Mouse (Mus musculus): ENCODE data around the gene Mid1.

Gene Mid1

DNA sequence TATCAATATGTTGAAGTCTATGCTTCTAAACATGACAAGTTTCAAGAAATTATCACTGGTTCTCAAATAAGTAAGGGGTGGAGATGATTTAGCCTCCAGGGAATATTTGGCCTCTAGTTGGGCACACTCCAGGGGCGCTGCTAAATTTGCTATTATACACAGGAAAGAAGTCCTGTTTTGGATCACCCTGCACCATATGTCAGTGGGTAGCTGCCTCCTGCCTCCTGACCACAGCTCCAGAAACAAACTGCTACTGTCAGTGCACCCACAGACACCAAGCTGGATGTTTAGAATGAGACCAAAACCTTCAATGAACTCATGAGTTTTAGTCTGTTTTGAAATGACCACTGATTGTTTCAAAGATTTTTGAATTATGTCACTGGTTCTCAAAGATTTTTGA, 128.7 kb downstream of the Mid1 start:
- no peak for DNase-seq (ENCODE audit: low spot score)

DNA sequence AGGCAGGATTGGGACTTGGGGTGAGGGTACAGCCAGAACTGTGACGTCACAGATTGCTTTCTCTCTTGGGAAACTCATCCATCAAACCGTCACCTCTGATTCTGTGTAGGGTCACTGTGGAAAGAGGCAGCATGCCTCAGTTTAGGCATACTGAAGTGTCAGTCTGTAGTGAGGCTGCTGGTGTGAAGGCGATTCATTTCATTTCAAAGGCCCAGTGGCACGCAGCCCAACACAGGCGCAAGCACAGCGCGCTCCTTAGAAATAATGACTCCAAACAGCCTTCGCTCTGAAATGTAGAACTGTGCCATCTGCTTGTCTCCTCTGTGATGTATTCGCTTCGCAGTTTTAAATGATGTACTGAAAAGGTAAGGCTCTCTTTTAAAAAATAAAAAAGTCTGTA, 141.9 kb downstream of the Mid1 start:
- no peak for DNase-seq (ENCODE audit: low spot score)

DNA sequence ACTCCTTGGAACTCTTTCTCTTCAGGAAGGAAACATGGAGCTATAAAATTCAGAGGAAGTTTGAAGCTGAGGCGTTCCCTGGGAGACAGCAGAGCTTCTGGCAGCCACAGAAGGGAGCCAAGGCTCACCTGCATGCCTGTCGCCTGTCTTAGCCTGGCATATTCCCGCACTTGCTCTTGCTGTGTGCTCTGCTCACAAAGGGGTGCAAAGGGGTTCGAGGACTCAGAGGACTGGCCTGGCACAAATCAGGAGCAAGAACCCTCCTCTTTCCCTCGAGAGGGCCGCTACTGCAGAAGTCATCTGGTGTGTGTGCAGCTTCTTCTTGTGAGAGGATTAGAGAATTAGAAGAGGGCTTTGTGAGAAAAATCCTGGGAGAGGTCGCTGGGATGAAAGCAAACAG, 142.7 kb downstream of the Mid1 start:
- no peak for DNase-seq (ENCODE audit: low spot score)

DNA sequence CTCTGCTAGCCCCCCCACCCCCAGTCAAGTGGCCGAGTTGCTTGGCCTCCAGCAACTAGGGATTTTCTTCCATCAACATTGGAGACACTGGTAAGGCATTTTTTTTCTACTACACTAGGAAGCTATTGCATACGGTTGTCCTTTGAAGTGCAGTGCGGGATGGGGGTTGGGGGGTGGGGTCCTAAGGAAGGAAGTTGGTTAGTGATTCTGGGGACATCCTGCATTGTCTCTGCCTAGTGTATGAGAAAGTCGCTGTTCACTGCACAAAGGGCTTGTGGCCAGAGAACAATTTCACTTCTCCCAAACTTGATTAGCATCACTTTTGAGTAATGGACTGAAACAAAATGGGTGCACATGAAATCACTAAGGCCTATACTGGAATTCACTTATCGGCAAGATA, 143.1 kb downstream of the Mid1 start:
- no peak for DNase-seq (ENCODE audit: low spot score)

DNA sequence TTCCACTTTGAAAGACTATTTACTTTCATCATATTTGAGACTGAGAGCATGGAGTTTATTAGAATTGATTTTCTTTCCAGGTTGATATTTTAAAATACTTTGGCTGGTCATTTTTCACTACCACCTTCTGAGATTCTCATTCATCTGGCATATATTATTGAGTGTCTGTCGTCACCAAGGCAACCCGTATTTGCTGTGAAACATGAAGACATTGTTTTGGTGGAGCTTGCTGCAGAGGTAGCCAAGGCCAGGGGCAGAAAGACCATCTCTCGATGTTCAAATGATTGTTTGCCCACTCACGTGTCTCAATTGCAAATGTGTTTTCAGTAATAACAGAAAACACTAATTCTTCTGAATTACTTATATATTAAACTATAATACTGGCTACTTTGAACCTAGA, 145.1 kb downstream of the Mid1 start:
- DNase-seq (ENCODE audit: low spot score): no peak

DNA sequence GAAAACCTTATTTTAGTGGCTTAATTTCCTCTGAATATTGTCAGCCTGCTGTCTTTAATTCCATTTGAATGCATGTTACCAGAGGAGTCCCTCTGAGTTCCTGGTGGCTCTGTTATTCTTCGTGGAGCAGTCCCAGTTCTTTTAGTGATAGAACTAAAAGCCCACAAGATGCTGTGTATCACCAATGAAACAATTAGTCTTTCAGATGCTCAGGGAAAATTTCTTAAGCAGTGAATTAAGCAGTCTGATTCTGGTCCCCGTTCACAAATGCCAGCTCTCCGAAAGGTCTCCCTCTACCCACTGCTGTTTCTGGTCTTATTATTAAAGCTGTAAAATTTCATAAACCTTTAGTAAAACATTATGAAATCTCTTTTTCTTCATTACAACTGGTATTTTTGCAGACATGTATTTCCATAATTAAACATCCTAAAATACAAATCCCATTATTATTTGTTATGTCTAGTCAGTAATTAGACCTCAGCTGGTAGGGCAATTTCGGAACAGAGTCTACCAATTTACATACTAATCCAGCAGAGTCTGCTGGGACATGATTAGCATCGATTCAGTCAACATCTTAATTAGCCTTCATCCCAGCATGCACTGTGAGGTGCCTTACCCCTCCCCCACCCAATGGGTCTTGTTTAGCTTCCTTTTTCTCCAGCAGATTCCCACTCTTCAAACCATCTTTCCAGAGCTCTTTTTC, 153.1 kb downstream of the Mid1 start:
- DNase-seq (ENCODE audit: low spot score): no peak

DNA sequence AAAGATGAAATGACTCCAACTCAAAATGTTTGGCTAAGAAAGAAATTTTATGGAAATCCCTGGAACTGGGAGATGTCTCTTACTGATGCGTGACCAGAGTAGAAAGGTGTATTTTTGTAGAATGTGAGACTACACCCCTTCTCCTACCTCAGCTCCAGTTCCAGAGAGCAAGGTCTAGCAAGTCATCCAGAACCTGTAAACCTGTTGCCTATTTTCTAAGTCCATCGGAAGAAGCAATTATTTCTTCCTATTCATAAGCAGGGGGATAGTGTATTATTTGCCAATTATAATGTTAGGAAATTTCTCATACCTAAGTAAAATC, 153.6 kb downstream of the Mid1 start:
- no peak for DNase-seq (ENCODE audit: low spot score)

DNA sequence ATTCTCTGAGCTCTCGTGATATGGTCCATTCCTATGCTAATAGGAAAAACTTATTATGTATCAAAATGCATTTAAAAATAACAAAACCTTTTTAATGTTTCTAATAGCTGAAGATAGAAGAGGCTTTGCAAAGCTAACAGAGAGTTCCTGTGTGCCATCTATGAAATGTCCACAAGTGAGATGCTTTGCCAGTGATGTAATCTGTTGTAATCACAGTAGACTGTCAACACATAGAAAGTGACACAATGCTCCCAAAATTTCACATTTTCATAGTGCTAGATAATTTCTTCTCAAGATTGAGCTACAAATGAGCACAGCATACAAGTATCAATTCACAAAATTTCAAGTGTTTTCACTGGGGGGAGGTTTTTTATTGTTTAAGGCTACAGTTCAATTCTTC, 158.3 kb downstream of the Mid1 start:
- DNase-seq (ENCODE audit: low spot score): no peak

DNA sequence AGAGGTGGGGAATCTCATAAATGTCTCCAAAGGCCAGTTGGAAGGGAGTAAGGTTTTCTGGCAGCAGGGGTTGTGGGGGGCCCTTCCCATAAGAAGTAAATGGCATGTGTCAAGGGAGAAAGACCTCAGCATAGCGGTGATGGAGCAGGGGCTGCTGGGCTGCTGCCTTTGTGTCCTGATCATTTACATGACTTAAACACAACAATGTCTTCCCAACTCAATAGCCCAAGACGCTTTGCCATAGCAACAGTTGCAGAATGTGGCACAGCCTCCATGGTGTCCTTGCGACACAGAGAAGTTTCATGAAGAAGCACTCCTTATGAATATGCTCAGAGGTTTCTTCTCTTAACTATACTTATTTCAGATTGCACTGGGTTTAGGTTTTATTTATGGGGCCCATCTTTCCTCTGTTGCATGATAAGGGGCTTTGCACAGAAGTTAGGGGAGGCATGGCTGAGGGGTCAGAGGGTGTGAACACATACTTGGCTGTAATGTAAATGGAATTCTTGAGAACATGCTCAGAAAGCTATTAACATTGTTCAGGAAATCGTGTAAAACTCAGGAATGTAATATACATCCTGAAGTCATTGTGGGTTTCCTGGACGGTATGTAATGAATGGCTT, 159.3 kb downstream of the Mid1 start:
- no peak for DNase-seq (ENCODE audit: low spot score)

DNA sequence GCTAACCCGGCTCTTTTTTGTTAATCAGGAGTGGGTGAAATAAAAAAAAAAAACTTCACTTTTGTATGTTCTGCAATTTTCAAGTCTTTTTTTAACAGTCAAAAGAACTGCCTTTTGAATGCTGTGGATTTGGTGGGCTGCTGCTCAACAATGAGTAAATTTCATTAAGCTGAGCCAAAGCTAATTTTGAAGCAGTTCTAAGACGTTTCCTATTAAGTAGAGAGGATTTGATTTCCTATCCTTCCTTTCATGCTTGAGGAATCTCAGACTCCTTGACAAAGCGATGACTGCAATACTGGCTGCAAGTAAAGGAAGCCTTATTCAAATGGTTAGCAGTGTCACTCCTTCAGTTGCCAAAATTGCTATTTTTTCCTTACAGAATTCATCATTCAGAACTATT, 161.2 kb downstream of the Mid1 start:
- no peak for DNase-seq (ENCODE audit: low spot score)

DNA sequence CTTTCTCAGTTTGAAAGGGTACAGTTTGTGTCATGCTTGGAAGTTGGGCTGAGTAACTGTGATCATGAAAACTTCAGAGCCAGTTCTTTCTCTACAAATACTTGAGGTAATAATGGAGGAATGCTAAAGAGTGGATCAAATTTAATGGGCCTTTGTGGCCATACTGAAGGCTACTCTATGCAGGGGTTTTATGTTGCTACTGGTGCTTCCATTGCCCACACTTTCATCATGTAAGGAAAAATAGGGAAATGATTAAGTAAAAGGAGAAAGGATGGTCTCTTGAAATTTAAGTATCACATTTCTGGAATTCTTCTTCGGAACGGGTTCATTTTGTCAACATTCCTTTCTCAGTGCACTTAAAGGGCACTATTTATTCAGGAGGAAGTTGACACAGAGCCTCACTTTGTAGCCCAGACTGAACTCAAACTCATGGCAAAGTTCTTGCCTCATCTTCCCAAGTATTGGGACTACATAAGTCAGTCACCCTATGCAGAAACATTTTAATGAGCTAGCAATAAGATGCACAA, 176.3 kb downstream of the Mid1 start:
- DNase-seq (ENCODE audit: low spot score): no peak

DNA sequence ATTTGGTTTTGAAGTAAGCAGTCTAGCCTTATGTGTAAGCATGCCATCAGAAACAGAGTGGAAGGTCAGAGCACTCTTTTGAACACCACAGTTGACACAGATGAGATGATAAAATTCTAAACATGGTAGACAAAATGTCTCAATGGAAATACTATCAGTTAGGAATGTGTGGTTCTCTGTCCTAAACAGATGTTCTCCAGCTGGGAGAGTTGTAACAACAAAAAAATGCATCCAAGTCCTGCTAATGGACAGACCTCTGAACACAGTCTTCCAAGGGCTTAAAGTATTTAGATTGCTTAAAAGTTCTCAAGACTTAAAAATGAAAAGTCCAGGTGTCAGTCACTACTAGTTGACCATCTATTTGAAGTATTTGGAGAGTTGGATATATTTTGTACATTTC, 177.4 kb downstream of the Mid1 start:
- DNase-seq (ENCODE audit: low spot score): no peak

DNA sequence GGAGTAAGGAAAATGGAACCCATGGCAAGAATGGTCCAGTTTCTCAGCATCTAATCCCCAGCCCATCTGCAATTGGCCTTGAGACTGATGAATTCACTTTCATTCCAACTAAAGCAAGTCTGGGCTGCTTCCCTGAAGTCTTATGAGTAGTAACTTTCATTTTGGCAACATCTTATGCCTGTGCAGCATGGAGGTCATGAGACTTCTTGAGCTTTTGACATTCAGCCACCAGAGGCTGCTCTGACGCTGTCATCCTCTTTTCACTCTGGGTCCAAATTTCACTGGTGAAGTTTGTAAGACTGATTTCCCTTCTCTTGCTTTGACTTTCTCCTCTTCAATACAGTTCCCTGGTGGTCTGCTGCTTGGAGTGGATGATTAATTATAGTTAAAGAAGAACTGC, 177.8 kb downstream of the Mid1 start:
- no peak for DNase-seq (ENCODE audit: low spot score)

DNA sequence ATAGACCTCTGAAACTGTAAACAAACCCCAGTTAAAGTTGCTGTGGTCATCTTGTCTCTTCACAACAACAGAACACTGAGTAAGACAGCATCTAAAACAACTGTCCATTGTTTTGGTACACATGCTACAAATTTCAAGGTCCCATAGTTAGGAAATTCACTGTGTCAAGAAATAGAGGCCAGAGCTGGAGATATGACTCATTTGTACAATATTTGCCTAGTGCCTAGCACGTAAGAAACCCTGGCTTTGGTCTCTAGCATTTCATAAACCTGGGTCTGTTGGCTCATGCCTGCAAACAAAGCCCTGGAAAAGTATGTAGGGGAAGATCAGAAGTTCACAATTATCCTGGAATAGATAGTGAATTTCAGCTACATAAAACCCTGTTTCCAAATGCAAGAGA, 178.8 kb downstream of the Mid1 start:
- DNase-seq (ENCODE audit: low spot score): no peak

DNA sequence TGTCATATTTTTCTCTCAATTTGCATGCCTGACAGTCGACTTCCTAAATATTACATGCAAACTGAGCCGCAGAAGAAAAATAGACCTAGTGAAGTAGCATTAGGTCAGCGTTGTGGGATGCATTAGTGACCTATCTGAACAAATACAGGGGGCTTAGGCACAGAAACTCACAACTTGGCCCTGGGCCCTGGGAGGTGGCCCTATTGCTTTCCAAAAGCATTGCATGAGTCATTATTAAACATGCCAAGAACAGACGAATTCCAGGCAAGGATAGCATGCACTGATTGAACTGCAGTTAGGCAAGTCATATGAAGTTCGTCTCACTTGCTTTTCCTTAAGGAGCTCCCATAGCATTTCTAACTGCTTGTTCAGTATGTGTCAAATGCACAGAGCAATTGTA, 183.2 kb downstream of the Mid1 start:
- DNase-seq (ENCODE audit: low spot score): no peak

DNA sequence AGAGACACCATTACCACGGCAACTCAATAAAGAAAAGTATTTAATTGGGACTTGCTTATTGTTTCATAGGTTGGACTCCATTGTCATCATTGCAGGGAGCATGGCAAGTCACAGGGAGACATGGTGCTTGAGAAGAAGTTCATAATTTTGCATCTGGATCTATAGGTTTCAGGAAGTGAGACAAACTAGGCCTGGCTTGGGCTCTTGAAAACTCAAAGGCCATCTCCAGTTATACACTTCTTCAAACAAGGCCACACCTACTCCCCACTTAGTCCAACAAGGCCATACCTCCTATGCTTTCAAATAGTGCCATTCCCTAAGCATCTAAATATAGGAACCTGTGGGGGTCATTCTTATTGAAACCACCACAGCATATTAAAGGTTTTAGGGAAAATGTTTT, 189.5 kb downstream of the Mid1 start:
- no peak for DNase-seq (ENCODE audit: low spot score)

DNA sequence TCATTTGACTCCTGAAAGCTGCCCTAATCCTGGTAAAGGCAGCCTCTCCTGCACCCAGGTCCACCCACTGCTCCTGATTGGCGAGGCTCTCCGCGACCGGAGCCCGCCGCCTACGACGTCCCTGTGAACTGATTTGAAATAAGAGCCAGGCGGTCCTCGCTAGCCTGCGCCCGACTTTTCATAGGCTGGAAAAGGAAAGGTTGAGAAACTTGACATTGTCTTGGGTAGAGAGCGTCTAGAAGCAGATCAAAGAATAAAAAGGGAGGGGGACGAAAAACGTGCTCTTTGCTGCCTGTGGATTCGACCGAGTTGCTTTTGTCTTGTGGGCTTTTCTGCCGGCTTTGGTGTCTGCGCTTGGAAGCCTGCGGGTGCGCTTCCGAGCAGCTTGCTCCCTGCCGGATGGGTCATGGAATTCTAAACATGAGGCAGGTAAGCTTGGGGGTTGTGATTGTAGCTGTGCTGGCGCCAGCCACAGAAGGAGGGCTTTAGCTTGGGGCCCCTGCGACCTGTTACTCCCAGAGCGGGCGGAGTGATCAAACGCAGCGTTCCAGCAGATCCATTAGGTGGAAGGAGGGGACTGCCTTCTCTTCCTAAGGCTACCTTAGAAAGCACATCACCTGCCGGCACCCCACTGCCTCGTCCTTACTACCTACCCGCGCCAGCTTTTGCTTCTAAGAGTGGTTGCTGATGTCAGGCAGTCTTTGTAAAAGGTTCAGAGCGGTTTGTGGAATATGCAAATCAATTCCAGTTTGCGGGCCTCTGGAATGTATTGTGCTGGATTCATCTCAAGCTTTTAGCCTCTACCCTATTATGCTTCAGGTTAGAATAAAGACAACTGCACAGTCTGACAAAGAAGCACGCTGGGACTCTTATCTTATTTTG, 194.7 kb downstream of the Mid1 start:
- peak; percentile 68 for DNase-seq (ENCODE audit: low spot score)

DNA sequence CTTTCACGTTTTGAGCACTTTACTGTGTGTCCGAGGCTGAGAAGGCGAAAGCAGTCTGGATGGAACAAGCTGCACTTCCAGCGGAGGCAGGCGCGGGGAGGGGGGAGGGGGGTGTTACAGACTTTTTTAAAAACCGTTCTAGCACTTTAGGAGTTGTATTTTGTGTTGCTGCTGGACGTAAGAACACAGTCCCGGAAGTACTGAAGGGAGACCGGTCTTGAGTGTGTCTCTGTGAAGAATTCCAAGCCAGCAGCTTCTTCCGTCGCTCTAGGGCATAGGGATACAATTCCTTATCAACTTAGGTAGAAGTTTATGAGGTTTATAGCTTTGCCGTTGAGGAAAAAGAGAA, 195.3 kb downstream of the Mid1 start:
- DNase-seq (ENCODE audit: low spot score): peak; percentile 19

DNA sequence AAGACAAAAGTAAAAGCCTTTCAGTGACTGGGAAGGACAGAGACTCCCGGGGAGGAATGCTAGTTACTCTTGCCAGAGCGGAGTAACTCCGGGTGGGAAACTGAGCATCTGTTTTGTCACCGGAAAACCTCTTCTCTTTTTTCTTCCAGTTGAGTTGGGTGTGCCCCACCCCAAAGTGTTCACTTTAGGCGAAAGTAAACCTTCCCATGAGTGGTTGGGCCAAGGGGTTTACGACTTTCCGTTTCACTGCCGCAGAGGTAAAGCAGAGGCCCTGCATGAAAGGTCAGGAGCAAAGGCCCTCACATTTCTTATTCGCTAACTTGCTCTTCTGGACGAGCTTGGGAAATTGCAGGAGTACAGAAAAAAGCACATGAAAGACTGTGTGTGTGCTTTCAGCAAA, 195.8 kb downstream of the Mid1 start:
- no peak for DNase-seq (ENCODE audit: low spot score)

DNA sequence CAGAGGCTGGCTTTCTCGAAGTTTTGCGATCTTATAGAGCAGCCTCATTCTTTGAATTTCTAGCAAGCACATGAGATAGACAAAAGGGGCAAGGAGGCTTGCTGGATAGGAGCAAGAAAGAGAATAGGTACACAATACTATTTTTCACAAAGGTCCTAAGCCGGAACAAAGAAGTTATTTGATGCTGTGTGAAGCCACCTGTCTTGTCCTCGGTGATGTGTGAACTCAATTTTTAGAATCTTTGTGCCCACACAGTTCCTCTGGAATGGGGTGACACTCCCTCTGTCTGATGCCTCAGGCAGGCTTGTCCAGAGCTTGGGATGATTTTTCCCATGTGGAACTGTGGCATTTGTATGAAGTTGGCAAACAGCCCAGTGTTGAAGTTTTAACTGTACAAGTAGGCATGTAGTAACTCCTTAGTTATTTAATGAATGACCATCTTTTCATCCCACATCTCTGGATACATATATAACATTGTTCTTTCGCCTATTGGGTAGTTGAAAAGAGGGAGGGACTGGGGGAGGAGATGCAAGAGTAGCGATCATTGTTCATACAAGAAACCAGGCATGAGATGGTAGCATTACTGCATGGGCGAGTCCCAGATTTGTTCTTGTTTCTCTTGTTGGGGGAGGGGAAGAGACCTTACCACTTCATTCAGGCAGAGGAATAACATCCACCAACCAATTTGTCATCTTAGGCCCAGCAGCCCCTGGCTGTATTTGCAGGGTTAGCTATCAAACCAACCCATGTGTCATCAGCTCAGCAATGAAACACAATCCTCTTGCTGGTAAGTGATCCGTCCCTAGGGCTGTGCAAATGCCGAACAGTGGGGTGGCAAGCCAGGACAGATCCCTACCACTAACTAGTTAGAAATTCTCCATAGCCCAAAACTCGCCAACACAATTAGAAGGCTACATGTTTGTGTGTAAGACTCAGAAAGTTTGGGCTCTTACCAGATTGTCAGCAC, 196.5 kb downstream of the Mid1 start:
- DNase-seq (ENCODE audit: low spot score): no peak

DNA sequence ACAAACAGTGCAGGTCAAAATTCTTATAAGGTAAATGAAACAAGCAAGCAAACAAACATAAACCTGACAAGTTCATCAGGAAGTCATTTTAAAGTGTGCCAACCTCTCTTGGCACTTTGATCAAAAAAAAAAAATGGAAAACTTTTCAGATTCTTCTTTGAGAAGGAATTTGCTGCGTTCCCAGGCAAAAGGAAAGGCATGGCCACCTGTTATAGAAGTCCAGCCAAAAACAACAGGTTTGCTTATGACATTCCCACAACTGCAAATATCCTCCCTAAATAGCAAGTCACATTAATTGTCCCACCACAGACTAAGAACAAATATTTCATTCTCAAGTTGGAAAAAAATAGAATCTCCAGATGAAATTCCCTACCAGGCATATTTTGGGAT, 197.2 kb downstream of the Mid1 start:
- DNase-seq (ENCODE audit: low spot score): no peak
